Mouse (Mus musculus): ENCODE data around the gene Glb1.

The Glb1 gene

GRCm38 (mm10) chr9:114421797-114422196, 20.9 kb downstream of the Glb1 start:
- in situ Hi-C loops (cut with MboI; ENCODE audit: unreplicated experiment in 2 of 2), result loop anchor here in 1 of 2 experiments (5.0 to 25.0 kb wide), 3 partner anchors 71 to 891 kb away; partner anchors contain the start of genes Gpd1l and Stt3b

- in situ Hi-C loops (cut with MboI; ENCODE audit: unreplicated experiment in 2 of 2), result no loop called here
Measured at GRCm38 (mm10) chr9:114425576-114425975, 24.7 kb downstream of the Glb1 start.

- in situ Hi-C loops (cut with MboI; ENCODE audit: unreplicated experiment in 2 of 2), result no loop called here
Measured at GRCm38 (mm10) chr9:114426201-114426600, 25.3 kb downstream of the Glb1 start.

GRCm38 (mm10) chr9:114427425-114427824, 26.5 kb downstream of the Glb1 start:
- in situ Hi-C loops (cut with MboI; ENCODE audit: unreplicated experiment in 2 of 2), result no loop called here

DNA sequence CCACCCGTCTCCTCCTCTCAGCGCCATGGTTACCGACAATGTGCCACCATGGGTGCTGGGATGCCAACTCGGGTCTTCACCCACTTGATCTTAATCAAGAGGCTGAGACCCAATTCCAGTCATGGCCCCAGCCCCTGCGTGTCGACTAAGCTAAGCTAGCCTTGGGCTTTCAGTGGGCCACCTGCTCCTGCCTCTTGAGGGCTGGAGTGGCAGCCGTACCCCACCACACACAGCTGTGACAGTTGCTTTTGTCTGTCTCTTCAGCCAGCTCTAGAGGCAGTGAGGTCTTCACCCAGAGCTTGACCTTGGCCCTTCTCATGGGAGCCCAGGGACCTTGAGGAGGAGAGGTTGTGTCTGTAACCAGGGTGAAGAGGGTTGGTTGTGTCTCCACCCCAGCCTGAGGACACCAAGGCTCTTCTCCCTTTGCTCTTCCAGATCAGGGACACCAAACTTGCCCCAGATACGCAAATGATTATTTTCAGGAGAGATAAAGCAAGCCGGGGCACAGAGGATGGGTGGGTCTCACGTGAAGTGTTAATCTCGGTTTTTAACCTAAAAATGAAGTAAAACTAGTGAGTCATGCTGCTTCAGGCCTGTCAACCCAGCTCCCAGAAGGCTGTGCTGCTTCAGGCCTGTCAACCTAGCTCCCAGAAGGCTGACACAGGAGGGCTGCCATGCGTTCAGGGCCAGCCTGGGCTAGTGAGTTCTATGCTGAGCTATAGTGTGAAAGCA, 27.4 kb downstream of the Glb1 start:
- in situ Hi-C loops (cut with MboI; ENCODE audit: unreplicated experiment in 2 of 2), result no loop called here

DNA sequence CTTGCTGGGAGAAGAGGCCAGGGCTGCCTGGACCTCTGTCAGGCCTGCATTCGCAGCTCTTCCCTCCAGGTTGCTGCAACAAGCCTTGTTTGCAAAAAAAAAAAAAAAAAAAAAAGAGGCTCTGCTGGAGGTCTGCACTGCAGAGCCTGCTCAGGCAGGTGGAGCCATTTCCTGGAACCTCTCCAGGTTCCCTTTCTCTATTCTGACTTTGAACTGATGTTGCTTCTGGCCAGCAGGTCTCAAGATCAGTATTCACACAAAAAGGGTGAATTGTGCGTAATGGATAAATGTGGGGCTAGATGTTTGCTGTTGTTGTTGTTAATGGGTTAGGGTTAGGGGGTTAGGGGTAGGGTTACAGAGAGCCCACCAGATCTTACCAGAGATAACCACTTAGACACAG, 34.8 kb downstream of the Glb1 start:
- in situ Hi-C loops (cut with MboI; ENCODE audit: unreplicated experiment in 2 of 2), result no loop called here

- in situ Hi-C loops (cut with MboI; ENCODE audit: unreplicated experiment in 2 of 2), result no loop called here
Measured at GRCm38 (mm10) chr9:114440548-114440947, 39.7 kb downstream of the Glb1 start.

DNA sequence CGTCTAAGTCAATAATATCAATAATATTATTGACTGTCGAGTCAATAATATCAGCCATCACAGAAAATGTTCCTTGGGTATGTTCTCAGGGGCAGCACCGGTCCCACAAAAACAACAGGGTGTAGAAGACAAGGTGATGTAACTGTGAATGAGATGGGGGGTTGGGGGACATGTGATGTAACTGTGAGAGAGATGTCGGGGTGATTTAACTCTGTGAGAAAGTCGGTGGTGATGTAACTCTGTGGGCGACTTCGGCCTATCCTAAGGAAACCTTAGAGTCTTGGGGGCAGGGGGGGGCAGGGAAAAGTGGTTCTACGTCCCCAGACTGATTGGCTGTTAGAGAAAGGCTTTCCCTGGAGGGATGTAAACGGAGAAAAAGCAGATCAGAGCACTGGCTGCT, 41.3 kb downstream of the Glb1 start:
- in situ Hi-C loops (cut with MboI; ENCODE audit: unreplicated experiment in 2 of 2), result no loop called here

- in situ Hi-C loops (cut with MboI; ENCODE audit: unreplicated experiment in 2 of 2), result no loop called here
Measured at GRCm38 (mm10) chr9:114442893-114443292, 42.0 kb downstream of the Glb1 start.

- in situ Hi-C loops (cut with MboI; ENCODE audit: unreplicated experiment in 2 of 2), result no loop called here
Measured at GRCm38 (mm10) chr9:114443351-114443750, 42.5 kb downstream of the Glb1 start.

- in situ Hi-C loops (cut with MboI; ENCODE audit: unreplicated experiment in 2 of 2), result no loop called here
Measured at GRCm38 (mm10) chr9:114446887-114447286, 46.0 kb downstream of the Glb1 start.

- in situ Hi-C loops (cut with MboI; ENCODE audit: unreplicated experiment in 2 of 2), result no loop called here
Measured at GRCm38 (mm10) chr9:114448700-114449099, 47.8 kb downstream of the Glb1 start.

- in situ Hi-C loops (cut with MboI; ENCODE audit: unreplicated experiment in 2 of 2), result no loop called here
Measured at GRCm38 (mm10) chr9:114449120-114449754, 48.4 kb downstream of the Glb1 start.

DNA sequence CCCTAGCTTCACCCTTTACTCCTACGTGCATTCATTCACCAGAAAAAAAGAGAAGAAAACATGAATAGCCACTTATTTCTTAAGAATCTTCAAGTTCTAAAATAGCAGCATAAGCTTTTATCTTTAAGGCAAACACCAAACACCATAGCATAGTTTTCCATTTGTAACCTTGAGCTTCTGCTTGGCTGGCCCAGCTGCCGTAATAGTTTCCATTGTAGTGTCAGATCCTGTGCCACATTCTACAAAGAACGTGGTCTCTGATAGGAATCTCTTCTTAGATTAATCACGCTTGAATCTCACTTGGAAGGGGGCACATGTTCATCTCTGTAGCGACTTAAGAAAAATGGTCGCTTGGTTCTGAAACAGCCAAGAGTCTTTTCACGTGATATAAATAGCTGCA, 50.7 kb downstream of the Glb1 start:
- in situ Hi-C loops (cut with MboI; ENCODE audit: unreplicated experiment in 2 of 2), result no loop called here

GRCm38 (mm10) chr9:114452418-114452817, 51.5 kb downstream of the Glb1 start:
- in situ Hi-C loops (cut with MboI; ENCODE audit: unreplicated experiment in 2 of 2), result no loop called here

GRCm38 (mm10) chr9:114455420-114455819, 54.5 kb downstream of the Glb1 start:
- in situ Hi-C loops (cut with MboI; ENCODE audit: unreplicated experiment in 2 of 2), result no loop called here

DNA sequence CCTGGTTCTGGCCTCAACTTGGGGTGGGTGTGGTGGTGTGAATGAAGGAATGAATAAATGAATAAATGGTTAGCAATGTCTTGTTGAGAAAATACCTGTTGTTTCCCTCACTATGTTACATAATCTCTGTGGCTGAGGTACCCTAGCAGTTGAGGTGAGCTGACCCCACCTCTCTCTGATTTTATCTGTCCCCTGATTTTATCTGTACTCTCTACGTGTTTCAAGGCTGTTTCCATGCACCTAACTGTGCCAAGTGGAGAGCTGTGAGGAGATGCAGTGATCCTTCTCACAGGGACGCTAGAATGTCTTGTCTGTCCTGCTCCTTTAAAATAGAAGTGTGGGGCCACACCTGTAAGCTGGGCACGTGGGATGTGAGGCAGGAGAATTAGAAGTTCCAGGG, 57.6 kb downstream of the Glb1 start:
- in situ Hi-C loops (cut with MboI; ENCODE audit: unreplicated experiment in 2 of 2), result no loop called here

GRCm38 (mm10) chr9:114462569-114462968, 61.7 kb downstream of the Glb1 start:
- in situ Hi-C loops (cut with MboI; ENCODE audit: unreplicated experiment in 2 of 2), result no loop called here

DNA sequence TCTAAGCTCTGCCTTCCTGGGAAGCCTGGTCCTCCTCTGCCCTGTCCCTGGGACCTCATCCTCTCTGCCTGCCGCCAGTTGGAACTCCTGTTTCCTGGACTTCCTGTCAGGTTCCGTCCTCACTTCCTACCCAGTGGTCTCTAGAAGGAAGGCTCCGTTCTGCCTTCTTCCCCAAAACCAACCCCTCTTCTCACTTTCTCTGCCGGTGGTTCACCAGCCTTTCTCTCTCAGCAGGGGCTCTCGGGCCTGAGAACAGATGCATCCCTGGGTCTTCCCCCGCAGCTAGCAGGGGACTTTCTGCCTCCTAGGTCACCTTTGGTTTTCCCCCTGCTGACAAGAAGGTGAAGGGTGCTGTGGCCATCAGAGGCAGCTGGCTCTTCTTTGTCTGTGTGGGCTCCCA, 64.6 kb downstream of the Glb1 start:
- in situ Hi-C loops (cut with MboI; ENCODE audit: unreplicated experiment in 2 of 2), result no loop called here

DNA sequence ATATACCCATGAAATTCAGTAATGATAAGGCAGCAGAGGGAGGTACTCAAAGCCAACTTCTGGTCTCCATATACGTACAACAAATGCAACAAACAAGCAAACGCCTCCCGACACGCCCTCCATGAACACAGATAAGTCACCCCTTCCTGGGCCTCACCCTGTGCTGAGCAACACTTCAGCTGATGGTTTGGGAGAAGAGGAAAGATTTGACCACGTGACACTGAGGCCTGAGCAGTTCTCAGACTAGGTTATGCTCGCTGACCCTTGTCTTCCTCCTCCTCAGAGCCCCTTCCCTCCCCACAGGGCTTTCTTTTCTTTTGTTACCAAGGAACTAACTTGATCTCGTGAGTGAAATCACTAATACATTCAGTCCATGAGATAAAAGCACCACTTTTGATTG, 66.0 kb downstream of the Glb1 start:
- in situ Hi-C loops (cut with MboI; ENCODE audit: unreplicated experiment in 2 of 2), result no loop called here

GRCm38 (mm10) chr9:114468217-114468616, 67.3 kb downstream of the Glb1 start:
- in situ Hi-C loops (cut with MboI; ENCODE audit: unreplicated experiment in 2 of 2), result no loop called here

GRCm38 (mm10) chr9:114468701-114469100, 67.8 kb downstream of the Glb1 start:
- in situ Hi-C loops (cut with MboI; ENCODE audit: unreplicated experiment in 2 of 2), result no loop called here
